Mouse (Mus musculus) C2C12 (cell line): ENCODE measurements around the gene Gimap4.

Source experiments
- CTCF ChIP-seq: IDR thresholded peaks from one replicate; pipeline ENCODE4 v1.5.1; 2011; ENCODE audit not compliant: control insufficient read depth, insufficient read depth, insufficient read length
- MAX ChIP-seq: IDR thresholded peaks from one replicate; pipeline ENCODE4 v1.6.1; 2011; ENCODE audit warnings: mild to moderate bottlenecking, control low read depth

GRCm38 (mm10) chr6:48738961-48739779 is 54.8 kb downstream of the Gimap4 start, which contains the start of gene Gimap1:
- no peak for TF ChIP-seq CTCF
- no peak for TF ChIP-seq MAX
